In the genomic region with DNA sequence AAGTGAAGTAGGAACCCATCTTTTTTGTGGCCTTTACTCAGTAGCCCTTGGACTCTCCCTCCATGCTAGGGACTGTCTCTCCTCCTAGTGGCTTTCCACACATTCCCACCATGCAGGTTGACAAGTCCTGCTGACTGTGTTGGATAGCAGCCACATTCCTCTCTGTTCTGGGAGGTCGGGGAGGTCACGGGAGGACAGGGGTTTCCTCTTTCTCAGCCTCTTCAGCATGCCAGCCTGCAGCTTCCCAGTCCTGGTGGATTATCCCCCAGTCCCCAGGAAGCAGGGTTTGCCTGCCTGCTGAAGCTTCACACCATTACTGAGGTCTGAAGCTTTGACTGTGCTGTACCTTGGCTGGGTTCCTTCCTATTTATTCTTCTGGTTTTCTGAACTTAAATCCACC, we compare ENCODE assay signal across 15 mouse cellular contexts. TPM values are rescaled to one million over a fixed set of nuclear protein-coding genes. Genes with fewer than 3 reads are reported as not detected.
A peak's percentile ranks its signal among the peaks of the same experiment; 100 is the strongest.
DNase-seq lines count a peak whose midpoint lies in the region; TF ChIP-seq lines count a peak whose summit lies in the region.
"Had no signal": no experiment of that assay in that cellular context is flagged by ENCODE, and none has a peak within 500 bp of the region (broad histone marks: within the 10 kb centered on the region; RNA-seq: fewer than 3 reads in every experiment).

No protein-coding gene starts in this region.

- 0 out of 2 replicates have a peak overlapping the region, but pooled peaks have one; percentile 8 for H3K27ac ChIP-seq in gastrocnemius, adult 2 months
- H3K27ac ChIP-seq: forebrain, embryonic 13.5 days; limb, embryonic 15.5 days; neural tube, embryonic 13.5 days had no signal

- no peak for TF ChIP-seq CTCF in gastrocnemius, adult 2 months (IDR thresholded peaks at IDR 0.05)

- H3K4me3 ChIP-seq in gastrocnemius, adult 2 months, result no peak overlapping the region
- H3K4me3 ChIP-seq: forebrain, embryonic 13.5 days; limb, embryonic 15.5 days; neural tube, embryonic 13.5 days had no signal

- DNase-seq in gastrocnemius, adult 2 months, result no peak
- no peak for DNase-seq in gastrocnemius, postnatal 36 days
- DNase-seq in kidney, postnatal 4 days, result peak; percentile 38 to 57
- DNase-seq in kidney, adult 9 months, result no peak
- DNase-seq in embryo, embryonic 10.5 days (ENCODE audit: low spot score), result peak; percentile 67
- peak; percentile 76 to 81 for DNase-seq in heart, postnatal 10 days
- no peak for DNase-seq in spleen, postnatal 14 days (ENCODE audit: low spot score in 2 of 2)
- no peak for DNase-seq in lung, postnatal 10 days
- DNase-seq: adrenal gland, adult 2 months; midbrain, embryonic 14.5 days; right cerebral cortex, postnatal 4 days; thymus, postnatal 36 days had no signal

- intact Hi-C loops in gastrocnemius, adult 2 months (cut with DNase I), result no loop called here
- intact Hi-C loops in gastrocnemius, postnatal 36 days (cut with DNase I), result no loop called here
- intact Hi-C loops in heart, postnatal 10 days (cut with DNase I), result loop anchor here (2.0 kb wide), 1 partner anchor 29 kb away; the partner anchor contains the start of gene Adarb1

RNA-seq across cellular contexts. Expression of gene Adarb1, which starts 29.7 kb away (rescaled TPM):
- total RNA-seq in gastrocnemius, adult 2 months (2021), result 1 to 10 TPM; 6.6 to 8.9 TPM
- total RNA-seq in gastrocnemius, postnatal 36 days (2021), result 10 to 100 TPM in 1 of 2 experiments, 1 to 10 TPM in 1; 5.9 to 10.7 TPM
- total RNA-seq in heart, postnatal 10 days (2021), result 10 to 100 TPM; 19.4 to 27.4 TPM

Comparison
In these comparisons a context has a peak if more than half of its experiments do, and no peak if none do; other contexts are left out.
1. DNase-seq: peak in kidney, postnatal 4 days (2 of 2), embryo, embryonic 10.5 days (single experiment) and heart, postnatal 10 days (2 of 2); none in gastrocnemius, adult 2 months (single experiment), gastrocnemius, postnatal 36 days (0 of 2), kidney, adult 9 months (single experiment), spleen, postnatal 14 days (0 of 2) and lung, postnatal 10 days (single experiment).